8 mouse cellular contexts compared by ENCODE assay signal in the genomic region with DNA sequence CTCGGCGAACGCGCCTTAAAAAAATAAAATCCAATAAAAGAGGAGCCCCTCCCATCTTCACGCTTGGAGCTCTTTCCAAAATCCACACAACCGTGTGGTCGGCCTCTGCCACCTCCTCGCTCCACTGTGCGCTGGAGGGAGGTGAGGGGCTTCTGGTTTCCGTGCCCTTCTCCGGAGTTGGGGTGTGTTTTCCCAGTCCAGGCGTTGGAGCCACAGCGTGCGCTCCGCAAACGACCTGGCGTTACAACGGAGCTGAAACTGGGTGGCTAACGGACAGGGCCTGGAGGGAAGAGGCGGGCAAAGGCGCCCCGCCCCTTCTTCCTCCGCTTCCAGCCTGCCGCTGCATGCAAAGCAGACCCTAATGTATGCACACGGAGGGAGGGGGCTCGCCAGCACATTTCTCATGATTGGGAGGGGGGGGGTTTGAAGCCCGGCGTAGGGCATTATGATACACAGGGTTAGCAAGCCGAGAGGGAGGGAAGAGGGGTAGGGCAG. TPM values are rescaled to one million over a fixed set of nuclear protein-coding genes. Genes with fewer than 3 reads are reported as not detected.
DNase-seq lines count a peak whose midpoint lies in the region; ATAC-seq and TF ChIP-seq lines count a peak whose summit lies in the region.

No protein-coding gene starts in this region.

- no peaks in the 10 kb centered on the region for H3K36me3 ChIP-seq in hindbrain, embryonic 12.5 days

- no peak for TF ChIP-seq CTCF in Patski (IDR thresholded peaks at IDR 0.05)

- H3K4me3 ChIP-seq in hindbrain, embryonic 12.5 days, result peak overlapping the region; percentile 68

- H3K4me1 ChIP-seq in hindbrain, embryonic 12.5 days, result peaks cover 36% of the 10 kb centered on the region

- H3K27ac ChIP-seq in hindbrain, embryonic 12.5 days, result peak overlapping the region; percentile 100

- POLR2A ChIA-PET in Patski (lab: Charles Lee), result interaction anchor here (0.6 to 1.9 kb wide), 7 partner anchors 10 to 104 kb away, joined by 3 to 9 read pairs (median 3); no protein-coding TSS in a partner anchor

- CTCF ChIA-PET in Patski (lab: Charles Lee), result interaction anchor here (1.0 kb wide), 1 partner anchor 38 kb away, joined by 4 read pairs; a partner anchor contains a TSS

- H3K9me3 ChIP-seq in hindbrain, embryonic 12.5 days (replicated peaks), result no peaks in the 10 kb centered on the region

- H3K9ac ChIP-seq in hindbrain, embryonic 12.5 days, result peak overlapping the region; percentile 86

- H3K27me3 ChIP-seq in Patski, result no peaks in the 10 kb centered on the region
- H3K27me3 ChIP-seq in hindbrain, embryonic 12.5 days, result no peaks in the 10 kb centered on the region

- peak; percentile 49 for ATAC-seq in Patski
- ATAC-seq in hindbrain, embryonic 12.5 days (ENCODE audit: low FRiP score), result peak; percentile 75

- DNase-seq in Patski (ENCODE audit: low read depth, low spot score), result no peak
- DNase-seq in cerebellum, postnatal 10 days, result peak; percentile 86 to 92
- DNase-seq in frontal cortex, postnatal 14 days (ENCODE audit: low spot score in 2 of 2), result peak; percentile 63 to 67
- peak; percentile 69 to 74 for DNase-seq in layer of hippocampus, postnatal 14 days (ENCODE audit: low spot score in 2 of 2)
- DNase-seq in lung, postnatal 10 days, result peak; percentile 73
- peak; percentile 91 for DNase-seq in retina, postnatal 1 day
- peak; percentile 77 to 85 for DNase-seq in thymus, postnatal 36 days

- WGBS in hindbrain, embryonic 12.5 days, result under 1% methylated on average over 29 of the region's 29 CpGs

- in situ Hi-C loops in Patski (cut with MboI; ENCODE audit: low pct_unique_long_range_greater_than_20kb), result no loop called here

- peak overlapping the region; percentile 82 for H3K4me2 ChIP-seq in hindbrain, embryonic 12.5 days (replicated peaks)

RNA-seq across cellular contexts. Expression of a gene that starts 0.9 kb away (rescaled TPM):
- 22.2 TPM for polyA plus RNA-seq in Patski (2021)
- 29.5 and 33.2 TPM in 2 replicates for polyA plus RNA-seq in hindbrain, embryonic 12.5 days (2016; fragmentation: Nextera tagmentation; extraction: Ambion mirVana)
- total RNA-seq in layer of hippocampus, postnatal 14 days (2021), result 10 to 100 TPM; 47.5 to 50.0 TPM

RNA-seq across cellular contexts. Expression of a gene that starts 38.6 kb away (rescaled TPM):
- 440 TPM for polyA plus RNA-seq in Patski (2021)
- 489 and 578 TPM in 2 replicates for polyA plus RNA-seq in hindbrain, embryonic 12.5 days (2016; fragmentation: Nextera tagmentation; extraction: Ambion mirVana)
- 100 to 1,000 TPM; 394 to 409 TPM for total RNA-seq in layer of hippocampus, postnatal 14 days (2021)
